Mouse (Mus musculus): ENCODE results near the gene Slc22a4.

The Slc22a4 gene

GRCm38 (mm10) chr11:54028044-54028951 is at the start of gene Slc22a4:
TSS of gene Slc22a4 (minus strand) at chr11:54028090.
- peak; percentile 37 for DNase-seq (ENCODE audit: low read depth, low spot score)

- no peak for DNase-seq (ENCODE audit: low read depth, low spot score)
Observed at GRCm38 (mm10) chr11:54076101-54076500, 48.2 kb upstream of the Slc22a4 start.

GRCm38 (mm10) chr11:54075353-54075752 is 47.5 kb upstream of the Slc22a4 start:
- DNase-seq (ENCODE audit: low read depth, low spot score) = no peak

- no peak for DNase-seq (ENCODE audit: low read depth, low spot score)
Observed at GRCm38 (mm10) chr11:54073291-54073690, 45.4 kb upstream of the Slc22a4 start.

GRCm38 (mm10) chr11:54071726-54072445 is 44.0 kb upstream of the Slc22a4 start:
- DNase-seq (ENCODE audit: low read depth, low spot score) = no peak

- no peak for DNase-seq (ENCODE audit: low read depth, low spot score)
Observed at GRCm38 (mm10) chr11:54068520-54069371, 40.9 kb upstream of the Slc22a4 start, which contains the start of gene Pdlim4. TSS of gene Pdlim4 (minus strand) at chr11:54069014.

GRCm38 (mm10) chr11:54067996-54068519 is 40.2 kb upstream of the Slc22a4 start:
- DNase-seq (ENCODE audit: low read depth, low spot score) = no peak

GRCm38 (mm10) chr11:54067318-54067995 is 39.6 kb upstream of the Slc22a4 start:
- DNase-seq (ENCODE audit: low read depth, low spot score) = no peak

- DNase-seq (ENCODE audit: low read depth, low spot score) = no peak
Observed at GRCm38 (mm10) chr11:54066400-54066799, 38.5 kb upstream of the Slc22a4 start.

GRCm38 (mm10) chr11:54065915-54066178 is 38.0 kb upstream of the Slc22a4 start:
- DNase-seq (ENCODE audit: low read depth, low spot score) = no peak

- no peak for DNase-seq (ENCODE audit: low read depth, low spot score)
Observed at GRCm38 (mm10) chr11:54065106-54065914, 37.4 kb upstream of the Slc22a4 start.

- no peak for DNase-seq (ENCODE audit: low read depth, low spot score)
Observed at GRCm38 (mm10) chr11:54064412-54064978, 36.6 kb upstream of the Slc22a4 start.

GRCm38 (mm10) chr11:54063472-54063775 is 35.5 kb upstream of the Slc22a4 start:
- no peak for DNase-seq (ENCODE audit: low read depth, low spot score)

GRCm38 (mm10) chr11:54062753-54063471 is 35.0 kb upstream of the Slc22a4 start:
- DNase-seq (ENCODE audit: low read depth, low spot score) = no peak

GRCm38 (mm10) chr11:54062086-54062752 is 34.3 kb upstream of the Slc22a4 start:
- DNase-seq (ENCODE audit: low read depth, low spot score) = no peak

- DNase-seq (ENCODE audit: low read depth, low spot score) = no peak
Observed at GRCm38 (mm10) chr11:54060316-54060715, 32.4 kb upstream of the Slc22a4 start.

- no peak for DNase-seq (ENCODE audit: low read depth, low spot score)
Observed at GRCm38 (mm10) chr11:54059526-54059925, 31.6 kb upstream of the Slc22a4 start.

GRCm38 (mm10) chr11:54058643-54059042 is 30.8 kb upstream of the Slc22a4 start:
- no peak for DNase-seq (ENCODE audit: low read depth, low spot score)

All from retina, postnatal 7 days (tissue).